Mouse (Mus musculus): ENCODE measurements around the gene Svs1.
A peak's percentile ranks its signal among the peaks of the same experiment; 100 is the strongest.
"Not testable (repeated sequence)": the region's sequence is repeated elsewhere in the genome, so short reads cannot be mapped to it uniquely, and the experiment has no call there.

Gene Svs1

DNA sequence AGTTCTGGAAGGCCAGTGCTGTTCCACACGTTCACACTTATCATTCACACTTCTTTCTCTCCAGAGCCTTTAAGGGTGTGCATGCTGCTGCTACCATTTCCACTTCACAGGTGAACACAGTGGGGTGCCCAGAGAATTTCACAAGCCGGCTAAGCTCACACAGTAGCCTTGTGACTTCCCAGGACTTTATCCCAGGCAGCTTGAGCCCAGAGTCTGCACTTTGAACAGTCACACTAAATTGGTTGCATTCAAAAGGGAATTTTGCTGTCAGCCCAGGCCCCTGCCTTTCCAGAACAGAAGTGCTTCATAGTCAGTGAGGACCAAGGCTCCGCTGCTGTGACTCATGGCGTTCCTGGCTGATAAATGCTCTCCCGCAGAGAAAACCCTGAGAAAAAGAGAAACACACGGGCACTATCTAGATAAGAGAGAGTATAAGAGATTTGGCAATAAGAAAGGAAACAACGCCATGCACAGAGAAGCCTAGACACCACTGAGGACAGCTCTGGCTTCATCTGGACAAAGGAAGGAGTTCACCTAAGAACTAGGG lies at the start of gene Svs1:
Svs1 (plus strand) TSS at position 418 of the 547 bp plus-strand sequence.
- ATAC-seq (ENCODE audit: insufficient number of reproducible peaks, low FRiP score, low TSS enrichment) = no peak

GRCm38 (mm10) chr6:48949596-48949995 lies 37.1 kb upstream of the Svs1 start:
- no peak for ATAC-seq (ENCODE audit: insufficient number of reproducible peaks, low FRiP score, low TSS enrichment)

GRCm38 (mm10) chr6:48950676-48951075 lies 36.0 kb upstream of the Svs1 start:
- no peak for ATAC-seq (ENCODE audit: insufficient number of reproducible peaks, low FRiP score, low TSS enrichment)

- no peak for ATAC-seq (ENCODE audit: insufficient number of reproducible peaks, low FRiP score, low TSS enrichment)
Observed at GRCm38 (mm10) chr6:48951630-48952029, 35.0 kb upstream of the Svs1 start.

GRCm38 (mm10) chr6:48953220-48953619 lies 33.4 kb upstream of the Svs1 start:
- ATAC-seq (ENCODE audit: insufficient number of reproducible peaks, low FRiP score, low TSS enrichment) = no peak

- no peak for ATAC-seq (ENCODE audit: insufficient number of reproducible peaks, low FRiP score, low TSS enrichment)
Observed at GRCm38 (mm10) chr6:48954211-48954610, 32.5 kb upstream of the Svs1 start.

GRCm38 (mm10) chr6:48954946-48955345 lies 31.7 kb upstream of the Svs1 start:
- ATAC-seq (ENCODE audit: insufficient number of reproducible peaks, low FRiP score, low TSS enrichment) = no peak

DNA sequence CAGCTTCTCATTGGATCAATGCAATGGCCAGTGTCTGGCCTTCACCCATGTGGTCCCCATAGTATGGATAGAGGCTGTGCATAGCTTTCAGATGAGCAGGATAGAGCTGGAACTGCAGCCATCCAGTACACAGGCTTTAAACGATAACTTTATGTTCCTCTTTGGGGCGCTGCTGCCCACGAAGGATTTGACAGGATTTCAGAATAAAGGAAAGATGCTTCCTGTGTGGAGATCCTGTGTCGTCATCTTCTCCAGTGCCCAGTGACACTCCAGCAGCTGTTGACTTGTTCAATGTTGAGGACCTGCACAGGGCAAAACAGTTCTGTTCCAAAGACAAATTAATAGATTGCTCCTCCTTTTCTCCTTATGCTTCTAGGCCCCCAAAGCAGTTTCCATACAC lies 29.9 kb upstream of the Svs1 start:
- ATAC-seq (ENCODE audit: insufficient number of reproducible peaks, low FRiP score, low TSS enrichment) = no peak

GRCm38 (mm10) chr6:48958053-48958452 lies 28.6 kb upstream of the Svs1 start:
- no peak for ATAC-seq (ENCODE audit: insufficient number of reproducible peaks, low FRiP score, low TSS enrichment)

DNA sequence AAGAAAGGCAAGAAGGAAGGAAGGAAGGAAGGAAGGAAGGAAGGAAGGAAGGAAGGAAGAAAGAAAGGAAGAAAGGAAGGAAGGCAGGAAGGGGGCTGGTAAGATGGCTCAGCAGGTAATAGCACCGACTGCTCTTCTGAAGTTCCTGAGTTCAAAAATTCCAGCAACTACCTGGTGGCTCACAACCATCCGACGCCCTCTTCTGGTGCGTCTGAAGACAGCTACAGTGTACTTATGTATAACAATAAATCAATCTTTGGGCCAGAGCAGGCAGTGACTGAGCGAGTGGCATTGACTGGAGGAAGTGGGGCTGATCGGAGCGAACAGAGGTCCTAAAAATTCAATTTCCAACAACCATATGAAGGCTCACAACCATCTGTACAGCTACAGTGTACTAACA lies 27.5 kb upstream of the Svs1 start:
- ATAC-seq (ENCODE audit: insufficient number of reproducible peaks, low FRiP score, low TSS enrichment) = not testable (repeated sequence)

GRCm38 (mm10) chr6:48966696-48967095 lies 20.0 kb upstream of the Svs1 start:
- not testable (repeated sequence) for ATAC-seq (ENCODE audit: insufficient number of reproducible peaks, low FRiP score, low TSS enrichment)

GRCm38 (mm10) chr6:48967868-48968267 lies 18.8 kb upstream of the Svs1 start:
- ATAC-seq (ENCODE audit: insufficient number of reproducible peaks, low FRiP score, low TSS enrichment) = no peak

DNA sequence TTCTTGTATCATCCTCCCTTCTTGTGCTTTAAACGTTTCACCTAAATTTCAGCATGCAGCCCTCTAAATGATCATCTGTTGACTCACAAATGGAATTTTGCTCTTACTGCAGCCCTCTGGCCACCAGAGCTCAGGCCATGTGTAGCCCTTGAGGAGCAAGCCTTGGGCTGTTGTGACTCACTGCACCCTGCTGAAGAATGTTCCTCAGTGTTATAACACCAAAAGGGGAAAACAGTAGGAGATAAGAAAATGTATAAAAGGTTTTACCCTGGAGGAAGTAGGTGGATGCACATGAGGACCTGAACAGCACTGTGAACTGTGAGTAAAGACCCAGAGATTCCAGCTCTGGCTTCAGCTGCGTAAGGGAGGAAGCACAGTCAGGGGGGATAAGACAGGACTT lies 12.0 kb upstream of the Svs1 start, which contains the start of gene Doxl2:
Doxl2 (plus strand) TSS at position 301 of the 400 bp plus-strand sequence.
- no peak for ATAC-seq (ENCODE audit: insufficient number of reproducible peaks, low FRiP score, low TSS enrichment)

DNA sequence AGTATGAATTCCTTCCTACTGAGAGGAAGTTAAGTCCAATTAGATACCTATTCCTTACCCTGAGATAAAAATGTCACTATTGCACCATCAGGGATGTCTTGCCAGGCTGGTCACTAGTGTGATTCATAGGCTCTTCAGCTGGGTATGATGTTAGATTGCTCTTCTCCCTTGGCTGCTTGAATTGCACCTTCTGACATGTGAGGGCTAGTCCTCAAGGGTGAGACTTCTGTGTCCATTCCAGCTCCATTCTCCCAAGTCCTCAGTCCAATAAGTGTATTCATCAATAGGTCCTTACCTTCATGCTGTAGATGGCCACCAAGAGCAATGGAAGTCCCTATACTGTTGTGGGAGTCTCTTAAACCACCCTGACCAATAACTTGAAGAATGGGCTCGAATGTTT lies 7.0 kb upstream of the Svs1 start:
- no peak for ATAC-seq (ENCODE audit: insufficient number of reproducible peaks, low FRiP score, low TSS enrichment)

DNA sequence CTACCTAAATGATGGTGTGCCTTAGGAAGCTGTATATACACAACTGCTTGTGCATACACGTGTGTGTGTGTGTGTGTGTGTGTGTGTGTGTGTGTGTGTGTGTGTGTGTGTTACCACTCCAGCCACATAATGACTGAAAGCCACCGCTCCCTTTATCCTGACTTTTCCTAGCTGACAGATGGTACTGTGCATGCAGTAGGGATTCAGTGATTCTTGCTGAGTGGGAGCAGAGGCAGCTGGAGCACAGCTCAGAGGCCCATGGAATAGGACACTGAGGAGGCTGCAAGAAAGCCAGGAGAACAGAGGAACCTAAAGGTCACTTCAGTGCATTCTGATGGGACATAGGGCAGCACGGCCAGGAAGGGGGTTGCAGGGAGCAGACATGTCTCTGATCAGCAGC lies 4.4 kb upstream of the Svs1 start:
- ATAC-seq (ENCODE audit: insufficient number of reproducible peaks, low FRiP score, low TSS enrichment) = no peak

- no peak for ATAC-seq (ENCODE audit: insufficient number of reproducible peaks, low FRiP score, low TSS enrichment)
Observed at GRCm38 (mm10) chr6:48989971-48990370, 3.3 kb downstream of the Svs1 start.

- ATAC-seq (ENCODE audit: insufficient number of reproducible peaks, low FRiP score, low TSS enrichment) = no peak
Observed at GRCm38 (mm10) chr6:48991991-48992390, 5.3 kb downstream of the Svs1 start.

- no peak for ATAC-seq (ENCODE audit: insufficient number of reproducible peaks, low FRiP score, low TSS enrichment)
Observed at GRCm38 (mm10) chr6:48998186-48998585, 11.5 kb downstream of the Svs1 start.

- no peak for ATAC-seq (ENCODE audit: insufficient number of reproducible peaks, low FRiP score, low TSS enrichment)
Observed at GRCm38 (mm10) chr6:48998796-48999195, 12.1 kb downstream of the Svs1 start.

DNA sequence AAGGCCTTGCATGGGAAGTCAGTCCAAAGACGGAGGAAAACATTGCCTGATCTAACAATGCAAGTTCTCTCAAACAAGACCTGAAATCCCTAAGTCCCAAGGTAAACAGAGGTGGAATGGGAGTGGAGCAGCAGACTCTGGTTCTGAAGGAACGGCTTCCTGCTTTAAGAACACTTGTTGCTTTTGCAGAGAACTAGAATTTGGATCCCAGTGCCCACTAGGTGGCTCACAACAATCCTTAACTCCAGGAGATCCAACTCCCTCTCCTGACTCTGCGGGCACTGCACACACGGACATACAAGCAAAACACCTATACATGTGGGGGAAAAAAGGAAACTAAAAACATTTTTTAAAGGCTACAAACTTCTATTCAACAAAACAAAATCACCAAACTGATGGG lies 16.7 kb downstream of the Svs1 start:
- ATAC-seq (ENCODE audit: insufficient number of reproducible peaks, low FRiP score, low TSS enrichment) = no peak

- ATAC-seq (ENCODE audit: insufficient number of reproducible peaks, low FRiP score, low TSS enrichment) = peak; percentile 82
Observed at GRCm38 (mm10) chr6:49007981-49008380, 21.3 kb downstream of the Svs1 start.

DNA sequence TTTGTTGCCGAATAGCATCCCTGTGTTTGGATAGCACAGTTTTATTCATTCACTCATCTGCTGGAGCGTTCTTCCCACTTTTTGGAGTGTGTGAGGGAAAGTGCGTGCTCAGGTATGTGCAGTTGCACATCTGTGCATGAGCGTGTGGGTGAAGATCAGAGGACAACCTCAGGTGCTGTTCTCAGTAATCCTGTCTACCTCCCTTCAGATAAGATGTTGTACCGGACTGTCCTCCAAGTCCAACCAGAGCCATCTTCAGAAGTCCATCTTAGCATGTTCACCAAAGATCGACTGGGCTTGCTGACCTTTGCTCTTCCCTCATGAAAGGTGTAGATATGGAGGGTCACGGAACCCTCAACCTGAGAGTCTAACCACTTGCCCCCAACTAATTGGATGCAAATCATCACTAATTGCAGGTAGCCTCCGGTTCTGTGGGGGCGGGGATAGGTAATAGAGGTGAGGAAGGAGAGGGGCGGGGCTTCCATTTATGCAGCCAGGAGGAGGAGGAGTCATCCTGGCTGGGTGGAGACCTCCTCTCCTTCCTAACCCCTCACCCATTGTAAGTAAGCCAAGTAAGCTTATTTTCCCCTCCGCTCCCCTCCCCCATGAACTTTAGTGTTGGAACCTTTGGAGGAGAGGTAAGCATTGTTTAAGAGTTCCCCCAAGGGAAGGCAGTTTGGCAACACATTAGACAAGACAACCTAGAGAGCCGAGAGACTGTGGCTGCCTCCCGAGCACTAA lies 21.9 kb downstream of the Svs1 start:
- 0 out of 2 replicates have a peak, but pooled peaks have one; percentile 33 for ATAC-seq (ENCODE audit: insufficient number of reproducible peaks, low FRiP score, low TSS enrichment)

Data from cerebellum, adult (tissue).